Mouse (Mus musculus) urinary bladder, adult 2 months (tissue): ENCODE measurements around the gene Eef2k. TPM values are rescaled to one million over a fixed set of nuclear protein-coding genes. Genes with fewer than 3 reads are reported as not detected.

Source experiments
- DNase-seq: peaks from one replicate; pipeline ENCODE4 v3.0.0; 2022; ENCODE audit warnings: low spot score
- polyA plus RNA-seq: library from polyadenylated mRNA; depleted of rRNA; stranded (reverse); fragments of >200 nt; gene quantifications from 2 replicates; pipeline ENCODE4 v1.2.3, GENCODE M21; 2012; rRNA removed

The Eef2k gene
- polyA plus RNA-seq, result 94.4 TPM in 2 replicates

- DNase-seq, result peak; percentile 84
Measured at GRCm38 (mm10) chr7:120842345-120843036, at the start of gene Eef2k. Gene Eef2k (plus strand): TSS chr7:120842831.

GRCm38 (mm10) chr7:120795544-120795943 is 47.1 kb upstream of the Eef2k start:
- no peak for DNase-seq

DNA sequence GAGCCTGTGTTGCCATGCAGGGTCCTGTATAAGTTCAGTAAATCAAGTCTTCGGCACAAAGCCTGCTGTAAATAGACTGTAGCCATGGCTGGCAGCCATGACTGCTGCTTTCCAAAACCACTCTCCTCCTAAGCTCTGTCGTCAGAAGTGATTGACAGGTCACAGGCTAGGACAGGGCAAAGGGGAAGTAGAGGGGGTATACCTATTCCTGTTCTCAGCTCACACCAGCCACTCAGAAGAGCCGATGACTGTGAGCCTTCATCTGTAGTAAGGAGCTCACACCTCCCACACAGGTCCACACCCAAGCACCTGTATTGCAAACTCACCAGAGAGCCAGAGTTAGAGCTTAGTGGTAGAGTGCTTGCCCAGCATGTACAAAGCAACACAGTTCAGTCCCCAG is 46.3 kb upstream of the Eef2k start:
- DNase-seq, result no peak

DNA sequence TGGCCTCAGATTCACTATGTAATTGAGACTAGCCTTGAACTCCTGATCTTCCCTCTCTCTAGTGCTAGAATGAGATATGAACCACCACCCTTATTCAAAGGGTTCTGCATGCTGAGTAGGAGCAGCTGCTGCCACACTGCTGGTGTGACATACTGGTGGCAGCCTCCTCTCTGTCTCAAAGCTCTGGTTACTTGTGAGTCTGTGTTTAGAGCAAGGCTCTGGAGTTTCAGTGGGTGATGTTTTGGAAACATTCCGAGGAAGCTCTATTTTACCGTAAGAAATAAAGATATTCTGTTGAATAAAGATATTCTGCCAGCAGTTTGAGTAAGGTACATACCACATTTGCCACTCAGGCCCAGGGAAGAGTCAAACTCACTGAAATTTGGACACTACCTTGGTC is 39.4 kb upstream of the Eef2k start:
- no peak for DNase-seq

DNA sequence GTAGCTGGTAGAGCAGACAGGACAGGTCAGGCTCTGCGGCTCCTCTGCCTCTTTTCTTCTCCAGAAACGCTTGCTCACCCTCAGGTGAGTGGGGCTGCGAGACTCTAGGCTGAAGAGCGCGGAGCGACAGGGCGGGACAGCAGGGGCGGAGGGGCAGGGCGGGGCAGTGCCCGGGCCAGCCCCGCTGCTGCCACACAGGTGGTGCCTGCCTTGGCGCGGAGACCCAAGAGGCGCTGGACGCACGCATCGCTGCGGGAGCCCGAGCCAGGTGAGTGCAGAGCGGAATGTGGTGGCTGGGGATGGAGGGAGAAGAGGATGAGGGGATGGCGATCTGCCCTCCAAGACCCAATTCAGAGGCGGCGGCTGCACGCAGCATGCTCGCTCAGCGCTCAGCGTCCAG is 32.9 kb upstream of the Eef2k start:
- no peak for DNase-seq

DNA sequence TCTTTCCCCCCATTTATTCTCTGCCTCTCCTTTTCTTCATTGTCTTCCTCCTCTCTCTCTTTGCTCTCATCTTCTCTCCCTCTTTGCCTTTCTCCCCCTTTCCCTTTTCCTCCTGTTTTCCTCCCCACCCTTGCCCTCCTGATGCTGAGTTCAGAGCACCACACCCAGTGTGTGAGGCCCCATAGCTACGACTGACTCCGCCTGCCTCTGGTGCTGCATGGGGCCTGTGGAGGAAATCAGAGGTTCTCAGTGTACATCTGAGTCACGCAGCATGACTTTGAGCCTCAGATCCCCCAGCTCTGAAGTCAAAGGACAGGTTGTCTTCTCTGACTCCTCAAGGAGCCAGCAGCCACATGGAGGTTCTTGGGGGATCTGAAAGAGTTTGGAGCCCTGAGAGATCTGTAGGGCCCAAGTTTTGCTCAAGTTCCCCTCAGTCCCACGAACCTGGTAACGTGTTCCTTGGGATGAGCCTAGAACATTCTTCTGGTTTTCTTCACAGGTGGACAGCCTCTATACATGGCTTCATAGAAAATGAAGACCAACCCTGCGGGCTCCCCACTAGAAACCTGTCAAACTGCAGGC is 30.7 kb upstream of the Eef2k start, which contains the start of gene Gm5737:
TSS of gene Gm5737 (plus strand) at position 532 of the 582 bp plus-strand sequence.
- DNase-seq, result no peak

DNA sequence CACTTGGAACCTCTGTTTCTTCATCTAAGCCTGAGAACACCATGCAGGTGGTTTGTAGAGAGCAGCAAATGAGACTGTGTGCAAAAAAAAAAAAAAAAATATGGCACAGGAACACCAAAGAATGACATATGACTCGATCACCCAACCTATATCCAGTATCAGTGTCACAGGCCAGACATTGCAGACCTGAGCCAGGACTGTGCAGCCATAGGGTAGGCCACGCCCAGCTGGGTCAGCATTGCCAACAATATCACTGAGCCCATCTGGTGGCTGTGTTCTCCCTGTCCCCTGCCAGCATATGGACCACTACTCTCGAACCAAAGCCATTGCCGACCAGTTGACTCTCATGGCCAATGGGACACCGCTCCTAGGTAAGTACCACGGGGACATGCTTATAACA is 25.1 kb upstream of the Eef2k start:
- DNase-seq, result no peak

DNA sequence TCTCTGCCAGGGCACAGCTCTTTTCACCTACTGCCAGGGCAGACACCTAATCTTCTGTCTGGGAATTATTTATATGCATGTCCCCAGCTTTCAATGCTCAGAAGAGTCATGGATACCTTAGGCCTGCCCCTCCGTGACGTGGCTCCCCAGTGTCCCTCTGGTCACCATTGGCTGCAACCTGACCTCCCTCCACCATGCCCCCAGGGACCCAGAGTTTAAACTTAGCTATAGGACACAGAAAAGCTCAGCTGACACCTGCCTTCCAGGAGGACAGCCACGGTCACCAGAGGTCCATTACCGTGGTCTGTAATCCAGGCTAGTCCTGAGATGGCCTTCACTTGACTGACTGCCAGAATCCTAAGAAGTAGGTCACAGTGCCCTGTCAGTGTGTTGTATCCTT is 23.2 kb upstream of the Eef2k start:
- DNase-seq, result no peak

GRCm38 (mm10) chr7:120823248-120823647 is 19.4 kb upstream of the Eef2k start:
- no peak for DNase-seq

DNA sequence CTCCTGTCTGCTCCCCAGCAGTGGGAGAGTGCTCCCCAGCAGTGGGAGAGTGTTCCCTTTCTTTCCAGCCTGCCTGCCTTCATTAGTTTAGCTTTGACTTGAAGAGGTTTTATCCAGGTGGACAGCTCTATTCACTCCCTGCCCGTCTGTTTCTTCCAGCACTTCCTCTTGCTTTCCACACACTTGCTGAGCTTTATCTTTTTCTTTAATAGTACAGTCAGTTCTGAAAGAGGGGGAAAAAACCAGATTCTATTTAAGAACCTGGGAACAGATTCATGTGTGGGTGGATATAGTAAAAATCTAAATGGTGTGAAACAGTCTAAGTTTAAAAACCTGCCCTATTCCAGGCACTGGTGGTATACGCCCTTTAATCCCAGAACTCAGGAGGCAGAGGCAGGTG is 17.5 kb upstream of the Eef2k start:
- no peak for DNase-seq

DNA sequence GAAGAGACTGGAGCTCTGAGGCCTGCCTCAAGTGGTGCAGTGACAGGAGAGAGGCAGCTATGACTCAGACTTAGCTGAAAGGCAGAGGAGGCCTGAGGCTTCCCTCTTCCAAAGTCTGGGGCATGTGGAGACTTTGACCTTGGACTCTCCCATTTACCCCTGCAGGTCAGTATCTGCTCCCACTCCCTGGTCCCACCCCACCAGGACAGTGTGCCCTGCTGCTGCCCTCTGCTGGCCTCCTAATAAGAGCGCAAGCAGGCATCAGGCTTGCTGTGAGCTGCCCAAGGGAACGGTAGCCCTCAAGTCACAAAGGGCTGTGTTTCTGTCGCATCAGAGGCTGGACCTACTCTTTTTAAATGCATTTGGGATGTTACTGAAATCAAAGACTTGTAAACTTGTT is 16.2 kb upstream of the Eef2k start:
- no peak for DNase-seq

DNA sequence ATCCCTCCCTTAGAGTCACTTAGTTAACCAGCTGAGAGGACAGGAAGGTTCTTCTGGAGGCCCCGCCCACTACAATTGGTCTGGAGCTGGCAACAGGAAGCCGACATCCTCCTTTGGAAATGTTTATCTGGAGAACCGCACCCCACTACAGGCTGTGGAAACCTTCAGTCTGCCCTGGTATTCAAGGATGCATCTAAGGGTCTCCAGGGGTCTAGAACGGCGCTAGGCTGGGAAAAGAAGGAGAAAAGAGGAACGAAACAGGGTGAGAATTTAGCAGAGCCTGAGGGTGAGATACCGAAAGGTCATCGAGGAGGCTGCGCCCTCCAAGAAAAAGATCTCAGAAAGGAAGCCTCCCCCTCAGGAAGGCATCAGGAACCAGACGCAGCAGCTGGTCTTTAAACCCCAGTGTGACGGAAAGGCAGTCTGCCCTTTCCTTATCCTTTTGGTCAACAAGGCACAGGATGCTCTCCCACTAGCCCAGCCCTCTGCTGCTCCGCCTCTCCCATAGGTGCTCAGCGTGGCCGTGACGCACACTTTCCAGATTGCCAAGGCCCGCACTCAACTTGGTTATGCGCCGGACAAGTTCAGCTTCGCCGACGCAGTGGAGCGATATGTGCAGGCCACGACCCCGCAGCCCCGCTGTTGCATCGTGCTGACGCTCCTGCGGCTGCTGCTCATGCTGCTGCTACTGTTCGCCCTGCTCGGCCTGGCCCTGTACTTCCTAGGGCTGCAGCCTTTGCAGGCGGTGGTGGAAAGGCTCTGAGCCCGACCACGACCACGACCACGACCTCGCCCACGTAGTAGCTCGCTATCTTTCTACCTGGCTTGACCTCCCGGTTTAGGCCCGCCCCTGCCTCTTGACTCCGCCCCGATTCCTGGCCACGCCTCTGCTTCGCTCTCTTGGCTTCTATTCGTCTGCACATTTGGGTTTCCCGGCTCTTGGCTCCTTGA is 11.9 kb upstream of the Eef2k start:
- peak; percentile 42 for DNase-seq

DNA sequence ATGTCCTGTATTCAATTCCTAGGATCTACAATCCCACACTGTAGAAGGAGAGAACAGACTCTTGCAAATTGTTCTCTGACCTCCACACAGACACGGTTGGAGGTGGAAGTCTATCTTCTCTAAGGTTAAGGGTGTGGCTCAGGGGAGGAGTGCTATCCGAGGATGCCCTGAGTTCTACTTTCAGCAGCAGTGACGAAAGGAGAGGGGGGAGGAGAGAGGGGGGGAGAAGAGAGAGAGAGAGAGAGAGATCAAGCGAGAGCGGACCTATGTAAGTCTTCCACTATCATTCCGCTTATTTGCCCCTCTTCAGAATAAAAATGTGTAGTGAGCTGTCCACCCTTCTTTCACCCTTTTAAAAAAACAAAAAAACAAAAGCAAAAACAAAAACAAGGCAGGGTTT is 8.2 kb upstream of the Eef2k start:
- no peak for DNase-seq

DNA sequence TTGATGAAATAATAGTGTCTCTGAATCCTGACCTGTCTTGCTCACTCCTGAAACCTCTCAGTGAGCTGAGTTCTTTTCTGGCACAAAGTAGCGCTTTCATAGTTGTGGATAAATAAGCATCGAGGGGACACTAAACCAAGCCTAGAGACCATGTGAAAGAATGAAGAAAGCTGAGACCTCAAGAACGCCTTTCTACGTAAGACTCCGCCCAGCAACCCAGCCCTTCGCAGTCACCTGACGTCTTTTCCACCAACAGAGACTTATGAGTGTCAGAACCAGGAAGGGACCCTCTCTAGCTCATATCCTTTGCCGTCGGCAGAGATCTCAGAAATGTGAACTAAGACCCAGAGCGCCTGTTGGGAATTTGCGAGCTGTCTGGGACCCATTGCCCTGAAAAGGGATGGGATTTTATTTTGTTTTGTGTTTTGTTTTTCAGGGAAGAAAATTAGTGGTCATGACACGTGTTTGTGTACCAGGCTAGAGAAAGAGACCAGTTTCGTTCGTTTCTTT is 7.7 kb upstream of the Eef2k start:
- DNase-seq, result peak; percentile 46

DNA sequence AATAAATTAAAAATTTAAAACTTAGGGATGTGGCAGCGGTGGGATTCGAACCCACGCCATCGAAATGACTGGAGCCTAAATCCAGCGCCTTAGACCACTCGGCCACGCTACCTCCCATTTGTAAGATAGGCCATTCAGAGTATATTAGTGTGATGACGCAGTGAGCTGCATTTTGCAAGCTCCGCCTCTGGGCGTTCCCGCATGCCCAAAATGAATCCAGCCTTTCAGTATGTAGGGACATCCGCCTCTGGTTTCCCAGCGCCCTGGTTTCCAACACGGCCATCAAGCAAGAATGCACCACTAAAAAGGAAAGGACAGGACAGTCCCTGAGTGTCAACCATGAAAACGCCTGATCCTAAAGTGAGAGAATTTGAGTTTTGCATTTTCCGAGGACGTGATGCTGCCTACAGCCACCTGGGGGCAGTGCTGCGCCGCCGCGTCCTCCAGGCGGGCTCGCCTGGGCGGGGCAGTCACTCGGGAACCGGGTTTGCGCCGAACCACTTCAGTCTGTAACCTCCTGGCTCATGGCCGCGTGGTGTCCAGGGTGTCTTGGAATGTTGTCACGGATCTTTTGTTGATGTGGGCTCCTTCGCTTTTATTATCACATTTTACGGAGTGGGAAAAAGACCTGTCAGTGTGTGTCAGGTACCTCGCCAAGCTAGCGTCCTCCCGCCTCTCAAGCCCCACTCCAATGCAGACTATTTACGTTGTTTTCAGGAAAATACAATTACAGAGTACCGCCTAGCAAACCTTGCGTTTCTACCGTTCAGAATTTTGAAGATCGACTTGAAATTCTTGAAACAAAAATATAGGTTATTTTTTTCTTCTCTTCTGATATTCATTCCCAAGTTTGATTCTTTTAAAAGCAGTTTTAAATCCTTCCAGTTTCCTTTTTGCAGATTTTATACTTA is 6.9 kb upstream of the Eef2k start:
- peak; percentile 96 for DNase-seq

- DNase-seq, result no peak
Measured at GRCm38 (mm10) chr7:120836361-120836760, 6.3 kb upstream of the Eef2k start.

- DNase-seq, result no peak
Measured at GRCm38 (mm10) chr7:120838436-120839160, 4.0 kb upstream of the Eef2k start.

- DNase-seq, result no peak
Measured at GRCm38 (mm10) chr7:120839786-120840185, 2.8 kb upstream of the Eef2k start.

GRCm38 (mm10) chr7:120843037-120843621 is 498 bp downstream of the Eef2k start:
- peak; percentile 70 for DNase-seq

GRCm38 (mm10) chr7:120843852-120844435 is 1.3 kb downstream of the Eef2k start:
- DNase-seq, result no peak
